Mouse (Mus musculus) embryonic facial prominence, embryonic 14.5 days (tissue): Measurements from ENCODE around the gene Iqcf3. TPM values are rescaled to one million over a fixed set of nuclear protein-coding genes. Genes with fewer than 3 reads are reported as not detected.

Source experiments
- ATAC-seq: fragments of 200-750 bp; cut with Nextera tagmentation; 2 replicates; pipeline ENCODE4 v1.8.0; 2017; ENCODE audit warnings: low read depth, moderate number of reproducible peaks, moderate TSS enrichment
- DNase-seq: peaks from one replicate; pipeline ENCODE4 v3.0.0-alpha.2; 2015; ENCODE audit warnings: low spot score
- H3K27ac ChIP-seq: fragments of 300-500 bp; sonication (generic); replicated peaks from 2 replicates; pipeline ENCODE4 v1.5.1; 2014; ENCODE audit warnings: low read depth, mild to moderate bottlenecking, low read length, moderate library complexity
- H3K27me3 ChIP-seq: fragments of 300-500 bp; sonication (generic); replicated peaks from 2 replicates; pipeline ENCODE4 v1.6.1; 2014; ENCODE audit warnings: low read length; ENCODE audit not compliant: control insufficient read depth, insufficient read depth
- H3K36me3 ChIP-seq: fragments of 300-500 bp; sonication (generic); 2 replicates; pipeline ENCODE4 v1.6.1; 2014; ENCODE audit warnings: low read length, mixed read lengths; ENCODE audit not compliant: control insufficient read depth, insufficient read depth
- H3K4me1 ChIP-seq: fragments of 300-500 bp; sonication (generic); 2 replicates; pipeline ENCODE4 v1.6.1; 2014; ENCODE audit warnings: antibody characterized with exemption, low read length; ENCODE audit not compliant: control insufficient read depth, insufficient read depth
- H3K4me2 ChIP-seq: fragments of 300-500 bp; sonication (generic); 2 replicates; pipeline ENCODE4 v1.6.1; 2014; ENCODE audit warnings: low read depth, mild to moderate bottlenecking, low read length, moderate library complexity, mixed read lengths
- H3K4me3 ChIP-seq: fragments of 300-500 bp; sonication (generic); 2 replicates; pipeline ENCODE4 v1.5.1; 2014; ENCODE audit warnings: low read depth, mild to moderate bottlenecking, low read length
- H3K9ac ChIP-seq: fragments of 300-500 bp; sonication (generic); 2 replicates; pipeline ENCODE4 v1.6.1; 2014; ENCODE audit warnings: low read depth, mild to moderate bottlenecking, low read length, moderate library complexity, mixed read lengths
- H3K9me3 ChIP-seq: fragments of 300-500 bp; sonication (generic); 2 replicates; pipeline ENCODE4 v1.6.1; 2016; ENCODE audit warnings: low read length; ENCODE audit not compliant: control insufficient read depth
- WGBS: fragments of 180-500 bp; shearing (Covaris S2); extraction: QIAGEN DNeasy Blood & Tissue Kit; methylation state at CpG from one replicate; pipeline ENCODE4 v1.1.7; 2014; 5-methylcytosine and 5-hydroxymethylcytosine counted together
- polyA plus RNA-seq: library from polyadenylated mRNA; unstranded; fragments of >200 nt; fragmentation: Nextera tagmentation; extraction: Ambion mirVana; gene quantifications from 2 replicates; pipeline ENCODE4 v1.2.1, GENCODE M21; 2014

Gene Iqcf3
- polyA plus RNA-seq, 1 experiment from 2014 or later: not detected

GRCm38 (mm10) chr9:106478101-106478500 lies 83.3 kb downstream of the Iqcf3 start:
- 75% methylated on average over 9 of the region's 9 CpGs for whole genome bisulfite sequencing
- H3K4me1 ChIP-seq: peaks cover 5% of the 10 kb centered on the region
- no peaks in the 10 kb centered on the region for H3K9me3 ChIP-seq
- ATAC-seq: no peak
- no peak for DNase-seq
- no peaks in the 10 kb centered on the region for H3K27me3 ChIP-seq
- H3K4me3 ChIP-seq: peak overlapping the region; percentile 74
- H3K36me3 ChIP-seq: peaks cover 30% of the 10 kb centered on the region
- H3K9ac ChIP-seq: peak overlapping the region; percentile 72
- peak overlapping the region; percentile 92 for H3K4me2 ChIP-seq
- no peak overlapping the region for H3K27ac ChIP-seq

GRCm38 (mm10) chr9:106477649-106478048 lies 83.8 kb downstream of the Iqcf3 start:
- WGBS: 3% methylated on average over 16 of the region's 16 CpGs
- peak overlapping the region; percentile 92 for H3K4me2 ChIP-seq
- H3K36me3 ChIP-seq: peaks cover 26% of the 10 kb centered on the region
- H3K9ac ChIP-seq: peak overlapping the region; percentile 72
- H3K27ac ChIP-seq: no peak overlapping the region
- H3K27me3 ChIP-seq: no peaks in the 10 kb centered on the region
- peaks cover 5% of the 10 kb centered on the region for H3K4me1 ChIP-seq
- no peak for ATAC-seq
- DNase-seq: no peak
- H3K4me3 ChIP-seq: peak overlapping the region; percentile 74
- no peaks in the 10 kb centered on the region for H3K9me3 ChIP-seq

GRCm38 (mm10) chr9:106476924-106477484 lies 84.4 kb downstream of the Iqcf3 start, which contains the start of gene Parp3:
Gene Parp3 (minus strand): TSS chr9:106476949.
- peak; percentile 98 for ATAC-seq
- DNase-seq: peak; percentile 100
- no peaks in the 10 kb centered on the region for H3K9me3 ChIP-seq
- peak within 1 kb of the TSS; percentile 74 for H3K4me3 ChIP-seq
- H3K27me3 ChIP-seq: no peaks in the 10 kb centered on the region
- H3K4me1 ChIP-seq: peaks cover 8% of the 10 kb centered on the region
- under 1% methylated on average over 38 of the region's 41 CpGs for whole genome bisulfite sequencing
- peak within 1 kb of the TSS; percentile 92 for H3K4me2 ChIP-seq
- H3K9ac ChIP-seq: peak within 1 kb of the TSS; percentile 72
- H3K36me3 ChIP-seq: peaks cover 23% of the 10 kb centered on the region; the same call in 1 of the 2 replicates
- H3K27ac ChIP-seq: peak within 1 kb of the TSS; percentile 76

GRCm38 (mm10) chr9:106476002-106476923 lies 85.2 kb downstream of the Iqcf3 start:
- H3K4me2 ChIP-seq: peak overlapping the region; percentile 92
- H3K36me3 ChIP-seq: 0 out of 2 replicates have a peak, but pooled peaks cover 16% of the 10 kb centered on the region
- peak overlapping the region; percentile 76 for H3K27ac ChIP-seq
- WGBS: 21% methylated on average over 16 of the region's 16 CpGs
- peak; percentile 42 for ATAC-seq
- no peaks in the 10 kb centered on the region for H3K9me3 ChIP-seq
- DNase-seq: peak; percentile 77
- H3K4me3 ChIP-seq: peak overlapping the region; percentile 74
- H3K27me3 ChIP-seq: no peaks in the 10 kb centered on the region
- peaks cover 10% of the 10 kb centered on the region for H3K4me1 ChIP-seq
- H3K9ac ChIP-seq: peak overlapping the region; percentile 39

- peak within 1 kb of the TSS; percentile 76 for H3K27ac ChIP-seq
- peak within 1 kb of the TSS; percentile 39 for H3K9ac ChIP-seq
- ATAC-seq (no peak), DNase-seq (no peak)
- peak within 1 kb of the TSS; percentile 74 for H3K4me3 ChIP-seq
- peaks cover 10% of the 10 kb centered on the region for H3K4me1 ChIP-seq
- H3K4me2 ChIP-seq: peak within 1 kb of the TSS; percentile 92
- no peaks in the 10 kb centered on the region for H3K27me3 ChIP-seq
- 0 out of 2 replicates have a peak, but pooled peaks cover 10% of the 10 kb centered on the region for H3K36me3 ChIP-seq
- WGBS: 86% methylated on average over 10 of the region's 10 CpGs
- H3K9me3 ChIP-seq: no peaks in the 10 kb centered on the region
These were observed 85.8 kb downstream of the Iqcf3 start, which contains the start of gene Rrp9 for GRCm38 (mm10) chr9:106475663-106476001. Gene Rrp9 (plus strand): TSS chr9:106475963.

- H3K27me3 ChIP-seq: no peaks in the 10 kb centered on the region
- DNase-seq (no peak), ATAC-seq (no peak)
- no peaks in the 10 kb centered on the region for H3K9me3 ChIP-seq
- 0 out of 2 replicates have a peak overlapping the region, but pooled peaks have one; percentile 25 for H3K9ac ChIP-seq
- H3K4me2 ChIP-seq: no peak overlapping the region; the same call in 1 of the 2 replicates
- peaks cover 10% of the 10 kb centered on the region for H3K4me1 ChIP-seq
- WGBS: 63% methylated on average over 7 of the region's 7 CpGs
- H3K27ac ChIP-seq: no peak overlapping the region
- H3K36me3 ChIP-seq: 0 out of 2 replicates have a peak, but pooled peaks cover 8% of the 10 kb centered on the region
- H3K4me3 ChIP-seq: no peak overlapping the region
These were observed 86.4 kb downstream of the Iqcf3 start for GRCm38 (mm10) chr9:106475046-106475445.

- H3K4me3 ChIP-seq: no peak overlapping the region
- 2% methylated on average over 6 of the region's 6 CpGs for WGBS
- H3K27ac ChIP-seq: no peak overlapping the region
- DNase-seq (peak; percentile 60), ATAC-seq (0 out of 2 replicates have a peak, but pooled peaks have one; percentile 5)
- no peaks in the 10 kb centered on the region for H3K9me3 ChIP-seq
- peaks cover 10% of the 10 kb centered on the region for H3K4me1 ChIP-seq
- peak overlapping the region; percentile 26 for H3K4me2 ChIP-seq
- 0 out of 2 replicates have a peak, but pooled peaks cover 2% of the 10 kb centered on the region for H3K36me3 ChIP-seq
- peak overlapping the region; percentile 34; the same call in 1 of the 2 replicates for H3K9ac ChIP-seq
- H3K27me3 ChIP-seq: no peaks in the 10 kb centered on the region
These were observed 87.0 kb downstream of the Iqcf3 start for GRCm38 (mm10) chr9:106474456-106474855.

- Histone ChIP-seq H3K4me3 (no peak overlapping the region), H3K4me1 (peaks cover 10% of the 10 kb centered on the region), H3K4me2 (no peak overlapping the region), H3K9ac (no peak overlapping the region), H3K27ac (no peak overlapping the region), H3K9me3 (no peaks in the 10 kb centered on the region), H3K27me3 (no peaks in the 10 kb centered on the region), H3K36me3 (no peaks in the 10 kb centered on the region)
- 78% methylated on average over 5 of the region's 5 CpGs for WGBS
- DNase-seq: no peak
- ATAC-seq: no peak
These were observed 87.7 kb downstream of the Iqcf3 start for GRCm38 (mm10) chr9:106473753-106474105.
